Mouse (Mus musculus) heart, embryonic 15.5 days (tissue): ENCODE measurements around the gene Pld4. TPM values are rescaled to one million over a fixed set of nuclear protein-coding genes. Genes with fewer than 3 reads are reported as not detected.
A peak's percentile ranks its signal among the peaks of the same experiment; 100 is the strongest.

Source experiments
- ATAC-seq: fragments of 200-750 bp; cut with Nextera tagmentation; replicated peaks from 2 replicates; pipeline ENCODE4 v1.8.0; 2017; ENCODE audit warnings: low read depth, moderate TSS enrichment; ENCODE audit not compliant: insufficient number of reproducible peaks, insufficient read depth, low FRiP score
- H3K27ac ChIP-seq: fragments of 300-500 bp; sonication (generic); 2 replicates; pipeline ENCODE4 v1.5.1; 2015; ENCODE audit warnings: mild to moderate bottlenecking, inconsistent platforms
- H3K27me3 ChIP-seq: fragments of 300-500 bp; sonication (generic); 2 replicates; pipeline ENCODE4 v1.6.1; 2015; ENCODE audit warnings: inconsistent platforms
- H3K36me3 ChIP-seq: fragments of 300-500 bp; sonication (generic); 2 replicates; pipeline ENCODE4 v1.6.1; 2015; ENCODE audit warnings: mild to moderate bottlenecking, inconsistent platforms
- H3K4me1 ChIP-seq: fragments of 300-500 bp; sonication (generic); replicated peaks from 2 replicates; pipeline ENCODE4 v1.6.1; 2015; ENCODE audit warnings: inconsistent platforms
- H3K4me2 ChIP-seq: fragments of 300-500 bp; sonication (generic); 2 replicates; pipeline ENCODE4 v1.6.1; 2015; ENCODE audit warnings: inconsistent platforms, mild to moderate bottlenecking, moderate library complexity
- H3K4me3 ChIP-seq: fragments of 300-500 bp; sonication (generic); 2 replicates; pipeline ENCODE4 v1.5.1; 2015; ENCODE audit warnings: mild to moderate bottlenecking, inconsistent platforms
- H3K9ac ChIP-seq: fragments of 300-500 bp; sonication (generic); 2 replicates; pipeline ENCODE4 v1.6.1; 2015; ENCODE audit warnings: mild to moderate bottlenecking, inconsistent platforms
- H3K9me3 ChIP-seq: fragments of 300-500 bp; sonication (generic); replicated peaks from 2 replicates; pipeline ENCODE4 v1.6.1; 2016; ENCODE audit warnings: inconsistent platforms
- WGBS: fragments of 180-500 bp; shearing (Covaris S2); methylation state at CpG from one replicate; pipeline ENCODE4 v1.1.7; 2015; ENCODE audit warnings: mixed read lengths; 5-methylcytosine and 5-hydroxymethylcytosine counted together
- polyA plus RNA-seq: library from polyadenylated mRNA; unstranded; fragments of >200 nt; fragmentation: Nextera tagmentation; extraction: Ambion mirVana; gene quantifications from 2 replicates; pipeline ENCODE4 v1.2.1, GENCODE M21; 2015

The Pld4 gene
- polyA plus RNA-seq, 1 experiment from 2014 or later, result 7.2 TPM

DNA sequence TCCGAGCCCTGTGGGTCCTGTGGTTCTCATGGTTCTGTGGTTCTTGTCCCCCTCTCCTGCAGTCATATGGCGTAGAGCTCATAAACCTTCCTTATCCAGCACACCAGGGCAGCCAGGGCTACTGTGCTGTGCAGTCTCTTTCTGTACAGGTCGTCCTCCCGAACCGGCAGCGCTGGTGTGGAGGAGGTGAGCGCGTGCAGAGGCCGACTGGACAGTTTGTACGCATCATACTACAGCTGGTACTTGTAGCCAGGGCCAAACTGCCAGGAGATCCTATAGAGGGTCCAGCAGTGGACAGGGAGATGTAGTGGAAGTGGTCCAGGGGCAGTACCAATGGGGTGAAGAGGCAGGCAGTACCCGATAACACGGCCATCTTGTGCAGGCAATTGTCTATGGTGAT is 9.5 kb upstream of the Pld4 start:
- Histone ChIP-seq H3K27me3 (0 out of 2 replicates have a peak, but pooled peaks cover 6% of the 10 kb centered on the region), H3K4me1 (peaks cover 11% of the 10 kb centered on the region), H3K27ac (no peak overlapping the region), H3K4me3 (no peak overlapping the region), H3K9ac (no peak overlapping the region), H3K4me2 (no peak overlapping the region), H3K9me3 (no peaks in the 10 kb centered on the region), H3K36me3 (no peaks in the 10 kb centered on the region)
- no peak for ATAC-seq
- WGBS, result 82% methylated on average over 12 of the region's 12 CpGs

DNA sequence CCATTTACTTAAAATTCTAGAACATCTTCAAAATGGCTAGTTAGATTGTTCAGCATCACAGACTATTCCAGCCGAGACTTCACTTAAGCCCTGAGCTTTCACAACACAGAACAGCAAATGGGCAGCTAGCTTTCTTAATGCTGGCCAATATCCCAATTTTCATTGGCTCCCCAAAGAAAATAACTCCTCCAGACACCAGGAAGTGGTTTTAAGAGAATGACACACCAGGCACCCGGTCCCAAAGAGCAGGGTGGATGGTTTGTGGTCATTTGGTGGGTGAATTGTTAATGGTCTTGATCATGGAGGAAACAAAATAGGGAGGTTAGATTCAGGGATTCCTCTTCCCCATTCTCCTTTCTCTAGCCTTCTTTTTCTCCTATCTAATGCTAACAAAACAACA is 8.1 kb upstream of the Pld4 start:
- H3K9me3 ChIP-seq, result no peaks in the 10 kb centered on the region
- no peak overlapping the region for H3K4me3 ChIP-seq
- WGBS, result 50% methylated on average over 2 of the region's 2 CpGs
- H3K4me2 ChIP-seq, result no peak overlapping the region
- no peak overlapping the region for H3K27ac ChIP-seq
- peaks cover 4% of the 10 kb centered on the region for H3K4me1 ChIP-seq
- 0 out of 2 replicates have a peak, but pooled peaks cover 6% of the 10 kb centered on the region for H3K27me3 ChIP-seq
- H3K36me3 ChIP-seq, result no peaks in the 10 kb centered on the region
- H3K9ac ChIP-seq, result no peak overlapping the region
- no peak for ATAC-seq

DNA sequence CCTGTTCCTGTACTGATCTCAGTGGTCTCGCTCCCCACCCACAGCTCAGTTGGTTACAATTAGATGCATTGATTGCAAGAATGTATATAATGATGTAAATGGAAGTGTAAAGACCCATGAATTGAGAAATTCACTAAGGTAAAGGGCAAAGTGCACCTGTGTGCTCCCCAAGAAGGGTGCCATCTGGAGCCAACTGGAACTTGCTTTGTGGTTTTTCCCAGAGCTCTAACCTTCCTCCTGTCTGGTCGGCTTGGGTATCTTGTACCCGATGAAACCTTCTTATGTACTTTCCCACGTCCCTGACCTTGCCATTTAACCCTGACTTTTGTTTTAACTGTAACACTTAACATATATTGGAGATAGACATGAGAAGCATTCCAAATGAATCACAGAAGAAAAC is 4.6 kb upstream of the Pld4 start:
- Histone ChIP-seq H3K36me3 (no peaks in the 10 kb centered on the region), H3K9ac (no peak overlapping the region), H3K9me3 (no peaks in the 10 kb centered on the region), H3K4me2 (no peak overlapping the region), H3K4me3 (no peak overlapping the region), H3K27ac (no peak overlapping the region), H3K27me3 (0 out of 2 replicates have a peak, but pooled peaks cover 5% of the 10 kb centered on the region), H3K4me1 (no peaks in the 10 kb centered on the region)
- WGBS, result 64% methylated on average over 4 of the region's 4 CpGs
- ATAC-seq, result no peak

DNA sequence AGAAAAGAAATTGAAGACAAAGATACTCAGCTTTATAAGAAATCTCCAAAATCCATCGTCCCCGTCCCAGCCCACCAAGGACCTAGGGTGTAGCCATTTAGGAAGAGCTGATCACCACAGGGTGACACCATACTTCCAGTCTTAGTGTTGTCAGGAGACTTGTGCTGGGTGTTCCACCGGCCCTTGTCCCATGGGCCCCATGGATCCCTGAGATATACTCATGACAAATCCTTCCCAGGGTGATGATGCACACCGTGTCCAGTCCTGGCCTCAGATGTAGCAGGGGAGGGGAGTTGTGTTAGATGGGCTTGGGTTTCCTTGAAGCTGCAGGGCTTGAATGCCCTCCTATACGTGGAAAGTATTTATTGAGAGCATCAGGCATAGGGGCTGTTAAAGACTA is 2.6 kb upstream of the Pld4 start:
- Histone ChIP-seq H3K4me2 (no peak overlapping the region), H3K9me3 (no peaks in the 10 kb centered on the region)
- WGBS, result 82% methylated on average over 5 of the region's 5 CpGs

DNA sequence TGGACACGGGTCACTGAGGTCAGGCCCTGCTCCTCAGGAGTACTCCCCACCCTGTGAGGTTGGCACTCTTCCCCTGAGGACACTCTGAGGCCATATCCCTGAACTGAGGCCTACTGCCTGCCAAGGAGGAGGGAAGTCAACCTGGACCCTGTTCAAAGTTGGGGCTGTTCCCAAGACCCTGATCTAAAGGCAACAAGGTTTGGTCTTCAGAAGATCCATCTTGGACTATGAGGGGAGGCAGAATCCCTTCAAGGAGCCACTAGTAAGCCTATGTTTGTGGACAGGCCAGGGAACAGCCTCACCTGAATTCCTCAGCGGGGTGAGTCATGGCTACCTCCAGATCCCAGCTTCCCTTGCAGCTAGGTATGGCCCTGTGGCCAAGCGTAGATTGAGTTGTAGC is 984 bp upstream of the Pld4 start:
- no peak overlapping the region for H3K27ac ChIP-seq
- H3K9ac ChIP-seq, result no peak overlapping the region
- H3K4me2 ChIP-seq, result no peak overlapping the region
- WGBS, result 77% methylated on average over 3 of the region's 3 CpGs
- no peaks in the 10 kb centered on the region for H3K36me3 ChIP-seq
- no peaks in the 10 kb centered on the region for H3K27me3 ChIP-seq
- H3K9me3 ChIP-seq, result no peaks in the 10 kb centered on the region
- H3K4me1 ChIP-seq, result no peaks in the 10 kb centered on the region
- no peak for ATAC-seq
- no peak overlapping the region for H3K4me3 ChIP-seq

More for the DNA sequence above, 2.6 kb upstream of the Pld4 start:
- Histone ChIP-seq H3K9ac (no peak overlapping the region), H3K4me1 (no peaks in the 10 kb centered on the region), H3K27me3 (no peaks in the 10 kb centered on the region), H3K36me3 (no peaks in the 10 kb centered on the region), H3K27ac (no peak overlapping the region), H3K4me3 (no peak overlapping the region)
- ATAC-seq, result no peak

DNA sequence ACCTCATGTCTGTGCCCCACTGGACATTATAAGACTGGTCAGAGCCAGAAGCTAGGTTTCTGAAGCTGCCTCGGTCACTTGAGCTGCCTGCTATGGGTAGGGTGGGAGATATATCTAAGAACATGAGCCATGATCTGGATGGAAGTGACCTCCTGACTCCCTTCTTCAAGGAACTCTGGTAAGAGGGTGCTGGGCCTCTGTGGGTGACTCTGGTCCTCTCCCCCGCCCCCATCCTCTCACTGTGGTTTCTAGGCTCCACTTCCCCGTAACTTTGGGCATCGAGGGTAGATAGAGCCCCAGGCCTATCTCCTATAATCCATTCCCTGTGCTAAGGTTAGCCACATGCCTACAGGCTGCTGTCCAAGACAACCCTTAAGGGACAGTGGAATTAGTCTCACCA is 956 bp downstream of the Pld4 start:
- no peak overlapping the region for H3K9ac ChIP-seq
- no peak for ATAC-seq

DNA sequence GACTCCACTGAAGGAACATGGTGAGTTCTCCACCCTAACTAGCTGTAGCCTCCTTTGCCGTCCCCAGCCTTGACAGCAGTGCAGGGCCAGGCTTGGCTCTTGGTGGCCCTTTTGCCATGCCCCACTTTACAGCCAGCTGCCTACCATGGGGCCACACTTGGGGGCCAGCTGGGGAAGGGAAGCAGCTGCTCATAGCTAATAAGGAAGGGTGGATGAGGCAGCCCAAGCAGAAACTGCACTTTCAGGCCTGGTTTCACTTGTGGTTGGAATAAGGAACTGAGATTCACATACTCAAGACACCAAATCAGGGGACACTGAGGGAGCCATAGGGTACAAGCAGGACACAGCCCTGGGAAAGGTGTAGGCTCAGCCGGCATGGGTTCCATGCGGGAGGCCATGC is 1.6 kb downstream of the Pld4 start:
- H3K4me2 ChIP-seq, result peak overlapping the region; percentile 8; the same call in 1 of the 2 replicates
- peak overlapping the region; percentile 24; the same call in 1 of the 2 replicates for H3K4me3 ChIP-seq
- H3K9me3 ChIP-seq, result no peaks in the 10 kb centered on the region
- ATAC-seq, result no peak
- H3K27ac ChIP-seq, result no peak overlapping the region
- no peaks in the 10 kb centered on the region for H3K27me3 ChIP-seq
- no peak overlapping the region for H3K9ac ChIP-seq
- no peaks in the 10 kb centered on the region for H3K4me1 ChIP-seq
- no peaks in the 10 kb centered on the region for H3K36me3 ChIP-seq
- 67% methylated on average over 3 of the region's 3 CpGs for WGBS

More for the DNA sequence above, 956 bp downstream of the Pld4 start:
- Histone ChIP-seq H3K9me3 (no peaks in the 10 kb centered on the region), H3K36me3 (no peaks in the 10 kb centered on the region), H3K4me1 (no peaks in the 10 kb centered on the region), H3K27ac (no peak overlapping the region), H3K4me3 (peak overlapping the region; percentile 24), H3K27me3 (no peaks in the 10 kb centered on the region), H3K4me2 (0 out of 2 replicates have a peak overlapping the region, but pooled peaks have one; percentile 10)
- 79% methylated on average over 4 of the region's 4 CpGs for WGBS

DNA sequence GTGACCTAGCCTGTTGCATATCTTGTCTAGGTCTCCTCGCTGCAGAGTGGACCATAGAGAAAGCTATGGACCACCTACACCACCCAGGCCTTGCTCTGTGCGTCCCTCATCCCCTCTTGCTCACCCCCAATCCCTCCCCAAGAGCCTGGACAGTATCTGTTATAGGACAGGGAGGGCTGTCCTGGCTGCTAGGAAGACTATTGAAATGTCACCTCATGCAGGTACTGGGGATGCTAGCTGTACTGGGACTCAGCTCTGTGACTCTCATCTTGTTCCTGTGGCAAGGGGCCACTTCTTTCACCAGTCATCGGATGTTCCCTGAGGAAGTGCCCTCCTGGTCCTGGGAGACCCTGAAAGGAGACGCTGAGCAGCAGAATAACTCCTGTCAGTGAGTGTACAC is 2.7 kb downstream of the Pld4 start:
- 73% methylated on average over 4 of the region's 4 CpGs for WGBS
- no peaks in the 10 kb centered on the region for H3K9me3 ChIP-seq
- no peak overlapping the region for H3K4me3 ChIP-seq
- H3K27me3 ChIP-seq, result no peaks in the 10 kb centered on the region
- H3K36me3 ChIP-seq, result no peaks in the 10 kb centered on the region
- no peaks in the 10 kb centered on the region for H3K4me1 ChIP-seq
- no peak for ATAC-seq
- H3K9ac ChIP-seq, result no peak overlapping the region
- no peak overlapping the region for H3K27ac ChIP-seq
- no peak overlapping the region for H3K4me2 ChIP-seq

DNA sequence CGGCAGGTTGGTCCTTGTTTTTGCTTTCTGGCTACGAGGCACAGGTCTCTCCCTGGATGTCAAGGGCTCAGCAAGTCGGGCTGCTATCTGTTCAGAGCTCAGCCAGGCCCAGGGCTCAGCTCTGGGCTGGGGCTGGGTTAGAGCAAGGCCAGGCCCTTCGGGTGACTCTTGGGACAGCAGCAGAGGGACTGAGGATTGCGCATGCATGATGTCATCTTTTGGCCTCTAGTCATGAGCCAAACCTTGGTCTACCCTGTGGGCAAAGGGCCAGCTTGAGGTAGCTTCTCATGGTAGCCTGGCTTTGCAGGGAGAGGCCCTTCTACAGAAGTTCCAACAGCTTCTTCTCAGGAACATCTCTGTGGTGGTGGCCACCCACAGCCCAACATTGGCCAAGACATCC is 3.7 kb downstream of the Pld4 start:
- Histone ChIP-seq H3K27me3 (no peaks in the 10 kb centered on the region), H3K4me3 (no peak overlapping the region), H3K9ac (no peak overlapping the region), H3K4me1 (no peaks in the 10 kb centered on the region), H3K4me2 (no peak overlapping the region), H3K36me3 (no peaks in the 10 kb centered on the region), H3K9me3 (no peaks in the 10 kb centered on the region), H3K27ac (no peak overlapping the region)
- no peak for ATAC-seq
- WGBS, result 61% methylated on average over 5 of the region's 5 CpGs

DNA sequence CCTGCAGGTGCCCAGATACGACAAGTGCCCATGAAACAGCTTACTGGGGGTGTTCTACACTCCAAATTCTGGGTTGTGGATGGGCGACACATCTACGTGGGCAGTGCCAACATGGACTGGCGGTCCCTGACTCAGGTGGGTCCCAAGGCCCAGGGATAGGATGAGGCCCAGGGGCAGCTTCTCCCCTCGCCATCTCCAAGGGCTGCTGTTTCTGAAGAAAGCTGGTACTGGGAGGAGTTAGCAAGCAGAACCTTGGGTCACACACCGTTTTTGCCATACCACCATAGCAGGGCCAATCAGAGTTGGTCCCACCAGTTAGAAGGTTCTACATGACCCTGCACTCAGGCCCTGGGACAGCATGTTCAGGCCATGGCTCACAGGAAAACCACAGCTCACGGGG is 4.5 kb downstream of the Pld4 start:
- 85% methylated on average over 7 of the region's 7 CpGs for WGBS
- no peak overlapping the region for H3K4me2 ChIP-seq
- H3K9me3 ChIP-seq, result no peaks in the 10 kb centered on the region
- no peak overlapping the region for H3K9ac ChIP-seq
- no peak overlapping the region for H3K27ac ChIP-seq
- no peaks in the 10 kb centered on the region for H3K27me3 ChIP-seq
- ATAC-seq, result no peak
- H3K4me3 ChIP-seq, result no peak overlapping the region
- H3K4me1 ChIP-seq, result no peaks in the 10 kb centered on the region
- no peaks in the 10 kb centered on the region for H3K36me3 ChIP-seq

DNA sequence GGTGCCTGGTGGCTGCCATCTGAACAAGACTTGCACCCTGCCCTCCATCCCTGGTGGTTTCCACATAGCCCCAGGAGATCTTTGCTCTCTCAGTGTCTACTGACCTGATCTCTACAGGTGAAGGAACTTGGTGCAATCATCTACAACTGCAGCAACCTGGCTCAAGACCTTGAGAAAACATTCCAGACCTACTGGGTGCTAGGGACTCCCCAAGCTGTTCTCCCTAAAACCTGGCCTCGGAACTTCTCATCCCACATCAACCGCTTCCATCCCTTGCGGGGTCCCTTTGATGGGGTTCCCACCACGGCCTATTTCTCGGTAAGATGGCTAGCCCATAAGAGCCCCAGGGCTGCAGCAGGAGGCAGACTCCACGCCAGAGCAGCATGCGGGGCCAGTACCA is 6.1 kb downstream of the Pld4 start:
- no peaks in the 10 kb centered on the region for H3K36me3 ChIP-seq
- no peak overlapping the region for H3K4me2 ChIP-seq

DNA sequence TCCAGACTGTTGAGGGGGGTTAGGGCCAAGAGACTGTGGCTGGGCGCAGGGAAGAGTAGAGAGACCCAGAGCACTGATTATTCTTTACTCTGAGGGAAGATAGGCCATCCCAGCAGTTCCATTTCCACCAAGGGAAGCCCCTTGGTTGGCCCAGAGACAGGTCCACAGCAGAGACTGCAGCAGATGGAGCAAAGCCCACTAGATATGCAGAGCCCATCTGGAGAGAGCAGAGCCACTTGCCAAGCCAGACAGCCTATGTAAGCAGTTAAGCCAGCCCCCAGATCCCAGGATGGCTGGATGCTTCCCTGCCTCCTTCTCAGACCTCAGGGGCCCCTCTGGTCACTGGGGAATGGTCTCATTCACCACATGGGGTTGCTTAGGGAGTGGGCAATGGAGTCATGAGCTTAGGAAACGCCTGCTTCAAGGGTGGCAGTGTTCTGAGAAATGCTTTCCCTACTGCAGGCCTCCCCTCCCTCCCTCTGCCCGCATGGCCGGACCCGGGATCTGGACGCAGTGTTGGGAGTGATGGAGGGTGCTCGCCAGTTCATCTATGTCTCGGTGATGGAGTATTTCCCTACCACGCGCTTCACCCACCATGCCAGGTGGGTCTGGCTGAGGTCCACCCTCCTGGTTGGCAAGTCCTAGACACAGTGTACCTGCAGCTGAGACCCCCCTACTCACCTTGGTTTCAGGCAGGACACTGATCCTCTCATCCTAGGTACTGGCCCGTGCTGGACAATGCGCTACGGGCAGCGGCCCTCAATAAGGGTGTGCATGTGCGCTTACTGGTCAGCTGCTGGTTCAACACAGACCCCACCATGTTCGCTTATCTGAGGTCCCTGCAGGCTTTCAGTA is 6.8 kb downstream of the Pld4 start:
- WGBS, result 90% methylated on average over 16 of the region's 16 CpGs
- ATAC-seq, result no peak

More for the DNA sequence above, 6.1 kb downstream of the Pld4 start:
- Histone ChIP-seq H3K9ac (no peak overlapping the region), H3K4me3 (no peak overlapping the region), H3K9me3 (no peaks in the 10 kb centered on the region), H3K27me3 (no peaks in the 10 kb centered on the region), H3K27ac (no peak overlapping the region), H3K4me1 (no peaks in the 10 kb centered on the region)
- ATAC-seq, result no peak
- 87% methylated on average over 7 of the region's 7 CpGs for WGBS

More for the DNA sequence above, 6.8 kb downstream of the Pld4 start:
- no peaks in the 10 kb centered on the region for H3K4me1 ChIP-seq
- H3K27ac ChIP-seq, result no peak overlapping the region
- H3K4me2 ChIP-seq, result no peak overlapping the region
- H3K36me3 ChIP-seq, result no peaks in the 10 kb centered on the region
- H3K9ac ChIP-seq, result no peak overlapping the region
- no peak overlapping the region for H3K4me3 ChIP-seq
- H3K27me3 ChIP-seq, result peaks cover 3% of the 10 kb centered on the region; the same call in 1 of the 2 replicates
- H3K9me3 ChIP-seq, result no peaks in the 10 kb centered on the region
